Mouse (Mus musculus) heart, adult 2 months (tissue): ENCODE measurements around the gene Apln. TPM values are rescaled to one million over a fixed set of nuclear protein-coding genes. Genes with fewer than 3 reads are reported as not detected.

ENCODE experiments used
- DNase-seq, 2 experiments: peaks; one replicate each; pipeline ENCODE4 v3.0.0; 2021
- H3K27ac ChIP-seq: fragments of 200-600 bp; 2 replicates; pipeline ENCODE4 v1.8.1; 2022
- H3K27me3 ChIP-seq: fragments of 200-500 bp; 2 replicates; pipeline ENCODE4 v1.6.1; 2012; ENCODE audit warnings: mild to moderate bottlenecking, low read length, inconsistent platforms, mixed read lengths; ENCODE audit not compliant: control insufficient read depth, insufficient read depth
- H3K36me3 ChIP-seq: fragments of 200-500 bp; 2 replicates; pipeline ENCODE4 v1.6.1; 2012; ENCODE audit warnings: low read length, inconsistent platforms; ENCODE audit not compliant: control insufficient read depth, insufficient read depth
- H3K4me1 ChIP-seq: fragments of 200-500 bp; 2 replicates; pipeline ENCODE4 v1.6.1; 2011; ENCODE audit warnings: low read length; ENCODE audit not compliant: control insufficient read depth, insufficient read depth
- H3K4me3 ChIP-seq: fragments of 200-600 bp; 2 replicates; pipeline ENCODE4 v1.8.1; 2022
- H3K79me2 ChIP-seq: fragments of 200-500 bp; replicated peaks from 2 replicates; pipeline ENCODE4 v1.6.1; 2012; ENCODE audit warnings: mild to moderate bottlenecking, inconsistent platforms, low read length, moderate library complexity, mixed read lengths; ENCODE audit not compliant: control insufficient read depth, insufficient read depth
- H3K9ac ChIP-seq: fragments of 200-500 bp; 2 replicates; pipeline ENCODE4 v1.6.1; 2012; ENCODE audit warnings: low read depth, mild to moderate bottlenecking, control low read depth, inconsistent platforms, low read length, mixed read lengths
- CTCF ChIP-seq: fragments of 200-600 bp; IDR thresholded peaks from 2 replicates; pipeline ENCODE4 v1.8.1; 2022; ENCODE audit warnings: antibody characterized with exemption, mild to moderate bottlenecking, moderate library complexity
- EP300 ChIP-seq: fragments of 200-500 bp; IDR thresholded peaks from 2 replicates; pipeline ENCODE4 v1.6.1; 2011; ENCODE audit warnings: low read depth, low read length, control low read depth; ENCODE audit not compliant: insufficient read depth
- POLR2A ChIP-seq: fragments of 200-500 bp; IDR thresholded peaks from 2 replicates; pipeline ENCODE4 v1.6.1; 2011; ENCODE audit warnings: mild to moderate bottlenecking, low read depth, low read length, control low read depth; ENCODE audit not compliant: insufficient read depth
- WGBS: fragments of 180-500 bp; shearing (Covaris S2); methylation state at CpG from one replicate; pipeline ENCODE4 v1.1.7; 2018; 5-methylcytosine and 5-hydroxymethylcytosine counted together
- intact Hi-C: fragments of 180-260 bp; cut with DNase I; formaldehyde crosslinking; loops from one replicate; pipeline ENCODE4 v1.15.1; 2025
- polyA plus RNA-seq: library from polyadenylated mRNA; depleted of rRNA; stranded (reverse); fragments of >200 nt; gene quantifications from 2 replicates; pipeline ENCODE4 v1.2.3, GENCODE M21; 2012
- total RNA-seq, 2 experiments: library from RNA; stranded (reverse); gene quantifications; 2 replicates each; pipeline ENCODE4 v1.2.3; 2021

Apln gene
- total and polyA plus RNA-seq, 3 experiments, result 6.6 to 8.2 (median 7.8) TPM

DNA sequence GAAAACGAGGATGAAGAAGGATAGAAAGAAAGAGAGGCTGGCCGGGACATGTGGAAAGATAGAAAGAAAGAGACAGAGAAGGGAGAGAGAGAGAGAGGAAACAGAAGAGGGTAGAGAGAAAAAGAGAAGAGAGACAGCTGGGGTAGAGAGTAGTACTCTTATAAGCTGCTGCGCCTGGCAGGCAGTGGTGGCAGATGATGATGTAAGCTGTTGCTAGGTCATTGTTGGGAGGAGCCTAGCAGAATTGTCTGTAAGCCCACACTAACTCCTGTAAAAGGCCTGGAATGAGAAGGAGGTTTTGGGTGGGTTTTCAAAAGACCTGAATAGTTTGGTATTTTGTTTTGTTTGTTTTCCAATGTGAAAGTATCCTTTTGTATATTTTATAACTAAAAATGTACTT is 32.2 kb upstream of the Apln start:
- Histone ChIP-seq H3K27me3 (no peaks in the 10 kb centered on the region), H3K36me3 (no peaks in the 10 kb centered on the region), H3K4me1 (no peaks in the 10 kb centered on the region), H3K79me2 (no peaks in the 10 kb centered on the region), H3K4me3 (no peak overlapping the region), H3K27ac (no peak overlapping the region), H3K9ac (no peak overlapping the region)
- WGBS, result 67% methylated on average over 3 of the region's 3 CpGs
- DNase-seq, result no peak
- intact Hi-C loops, result no loop called here
- no peak for TF ChIP-seq EP300
- TF ChIP-seq POLR2A, result no peak
- no peak for TF ChIP-seq CTCF

GRCm38 (mm10) chrX:48064166-48064853 is 29.7 kb upstream of the Apln start:
- Histone ChIP-seq H3K36me3 (no peaks in the 10 kb centered on the region), H3K9ac (no peak overlapping the region), H3K4me1 (no peaks in the 10 kb centered on the region), H3K4me3 (no peak overlapping the region), H3K79me2 (no peaks in the 10 kb centered on the region), H3K27me3 (no peaks in the 10 kb centered on the region), H3K27ac (no peak overlapping the region)
- TF ChIP-seq EP300 (no peak), CTCF (no peak), POLR2A (no peak)
- WGBS, result 37% methylated on average over 5 of the region's 5 CpGs
- intact Hi-C loops, result no loop called here
- no peak for DNase-seq

GRCm38 (mm10) chrX:48062481-48062880 is 27.8 kb upstream of the Apln start:
- no peaks in the 10 kb centered on the region for H3K79me2 ChIP-seq
- DNase-seq, result no peak
- H3K36me3 ChIP-seq, result no peaks in the 10 kb centered on the region
- H3K27me3 ChIP-seq, result no peaks in the 10 kb centered on the region
- 78% methylated on average over 4 of the region's 4 CpGs for WGBS
- intact Hi-C loops, result no loop called here
- no peak overlapping the region for H3K4me3 ChIP-seq
- TF ChIP-seq EP300 (no peak), POLR2A (no peak), CTCF (no peak)
- no peak overlapping the region for H3K27ac ChIP-seq
- no peak overlapping the region for H3K9ac ChIP-seq
- H3K4me1 ChIP-seq, result no peaks in the 10 kb centered on the region

GRCm38 (mm10) chrX:48054186-48055015 is 19.7 kb upstream of the Apln start:
- DNase-seq, result peak; percentile 56 to 57
- TF ChIP-seq EP300 (no peak), CTCF (peak; percentile 40), POLR2A (0 out of 2 replicates have a peak, but pooled peaks have one; percentile 15)
- peak overlapping the region; percentile 47 for H3K4me3 ChIP-seq
- H3K4me1 ChIP-seq, result peaks cover 5% of the 10 kb centered on the region
- no peaks in the 10 kb centered on the region for H3K36me3 ChIP-seq
- peak overlapping the region; percentile 62 for H3K27ac ChIP-seq
- peak overlapping the region; percentile 58 for H3K9ac ChIP-seq
- intact Hi-C loops, result loop anchor here (5.0 kb wide), 1 partner anchor 38 kb away; no protein-coding TSS in a partner anchor
- no peaks in the 10 kb centered on the region for H3K79me2 ChIP-seq
- WGBS, result 25% methylated on average over 31 of the region's 31 CpGs
- H3K27me3 ChIP-seq, result no peaks in the 10 kb centered on the region

GRCm38 (mm10) chrX:48053743-48054142 is 19.1 kb upstream of the Apln start:
- no peaks in the 10 kb centered on the region for H3K36me3 ChIP-seq
- no peaks in the 10 kb centered on the region for H3K79me2 ChIP-seq
- H3K9ac ChIP-seq, result no peak overlapping the region
- peak overlapping the region; percentile 47 for H3K4me3 ChIP-seq
- no peak for DNase-seq
- TF ChIP-seq CTCF (no peak), EP300 (no peak), POLR2A (no peak)
- 48% methylated on average over 3 of the region's 3 CpGs for WGBS
- no peaks in the 10 kb centered on the region for H3K27me3 ChIP-seq
- intact Hi-C loops, result loop anchor here (5.0 kb wide), 1 partner anchor 39 kb away; no protein-coding TSS in a partner anchor
- no peak overlapping the region; the same call in 1 of the 2 replicates for H3K27ac ChIP-seq
- H3K4me1 ChIP-seq, result peaks cover 5% of the 10 kb centered on the region

DNA sequence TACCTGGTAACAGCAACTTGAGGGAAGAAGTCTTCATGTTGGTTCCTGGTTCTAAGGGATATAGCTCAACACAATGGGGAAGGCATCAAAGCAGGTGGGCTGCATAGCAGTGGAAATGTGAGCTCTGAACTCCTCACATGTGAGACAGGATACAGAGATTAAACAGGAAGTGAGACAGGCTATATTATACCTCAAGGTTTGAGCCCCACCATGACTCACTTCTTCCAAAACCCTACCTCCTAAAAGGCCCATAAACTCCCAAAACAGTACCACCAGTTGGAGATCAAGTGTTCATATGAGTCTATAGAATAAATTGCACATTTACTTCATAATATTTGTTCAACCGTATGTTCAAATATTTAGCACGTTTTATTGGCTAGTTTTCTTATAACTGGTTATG is 11.7 kb upstream of the Apln start:
- Histone ChIP-seq H3K36me3 (no peaks in the 10 kb centered on the region), H3K9ac (no peak overlapping the region), H3K79me2 (no peaks in the 10 kb centered on the region), H3K27ac (no peak overlapping the region), H3K4me1 (no peaks in the 10 kb centered on the region; the same call in 1 of the 2 replicates), H3K4me3 (no peak overlapping the region), H3K27me3 (no peaks in the 10 kb centered on the region)
- TF ChIP-seq POLR2A, result no peak
- TF ChIP-seq CTCF, result no peak
- no peak for TF ChIP-seq EP300
- WGBS, result 86% methylated on average over 2 of the region's 2 CpGs
- DNase-seq, result no peak
- intact Hi-C loops, result no loop called here
